Mouse (Mus musculus) liver, embryonic 11.5 days (tissue): Measurements from ENCODE around the gene Fancc. TPM values are rescaled to one million over a fixed set of nuclear protein-coding genes. Genes with fewer than 3 reads are reported as not detected.
A peak's percentile ranks its signal among the peaks of the same experiment; 100 is the strongest.

Experiments
- ATAC-seq: fragments of 200-750 bp; cut with Nextera tagmentation; replicated peaks from 2 replicates; pipeline ENCODE4 v1.8.0; 2017; ENCODE audit warnings: moderate number of reproducible peaks, mild to moderate bottlenecking, moderate TSS enrichment, moderate library complexity; ENCODE audit not compliant: low FRiP score
- DNase-seq: peaks from one replicate; pipeline ENCODE4 v3.0.0-alpha.2; 2017; ENCODE audit warnings: low spot score
- H3K27ac ChIP-seq: fragments of 300-500 bp; sonication (generic); 2 replicates; pipeline ENCODE4 v1.5.1; 2014; ENCODE audit warnings: mild to moderate bottlenecking, low read depth, low read length, control low read depth
- H3K27me3 ChIP-seq: fragments of 300-500 bp; sonication (generic); replicated peaks from 2 replicates; pipeline ENCODE4 v1.6.1; 2014; ENCODE audit warnings: low read length, mixed read lengths; ENCODE audit not compliant: control insufficient read depth, insufficient read depth
- H3K36me3 ChIP-seq: fragments of 300-500 bp; sonication (generic); 2 replicates; pipeline ENCODE4 v1.6.1; 2014; ENCODE audit warnings: mild to moderate bottlenecking, low read length, moderate library complexity, mixed read lengths; ENCODE audit not compliant: control insufficient read depth, insufficient read depth
- H3K4me1 ChIP-seq: fragments of 300-500 bp; sonication (generic); replicated peaks from 2 replicates; pipeline ENCODE4 v1.6.1; 2014; ENCODE audit warnings: low read length, mixed read lengths; ENCODE audit not compliant: control insufficient read depth, insufficient read depth
- H3K4me2 ChIP-seq: fragments of 300-500 bp; sonication (generic); 2 replicates; pipeline ENCODE4 v1.6.1; 2014; ENCODE audit warnings: mild to moderate bottlenecking, control low read depth, moderate library complexity
- H3K4me3 ChIP-seq: fragments of 300-500 bp; sonication (generic); 2 replicates; pipeline ENCODE4 v1.5.1; 2014; ENCODE audit warnings: low read depth, low read length, control low read depth
- H3K9ac ChIP-seq: fragments of 300-500 bp; sonication (generic); 2 replicates; pipeline ENCODE4 v1.6.1; 2014; ENCODE audit warnings: low read depth, low read length, control low read depth
- H3K9me3 ChIP-seq: fragments of 300-500 bp; sonication (generic); 2 replicates; pipeline ENCODE4 v1.6.1; 2016; ENCODE audit warnings: low read length, inconsistent platforms, mixed read lengths; ENCODE audit not compliant: control insufficient read depth
- WGBS: fragments of 180-500 bp; shearing (Covaris S2); extraction: QIAGEN DNeasy Blood & Tissue Kit; methylation state at CpG from one replicate; pipeline ENCODE4 v1.1.7; 2014; 5-methylcytosine and 5-hydroxymethylcytosine counted together
- polyA plus RNA-seq: library from polyadenylated mRNA; unstranded; fragments of >200 nt; fragmentation: Nextera tagmentation; extraction: Ambion mirVana; gene quantifications from 2 replicates; pipeline ENCODE4 v1.2.1, GENCODE M21; 2014

Fancc gene
- polyA plus RNA-seq, 1 experiment from 2014 or later, result 18.9 TPM

DNA sequence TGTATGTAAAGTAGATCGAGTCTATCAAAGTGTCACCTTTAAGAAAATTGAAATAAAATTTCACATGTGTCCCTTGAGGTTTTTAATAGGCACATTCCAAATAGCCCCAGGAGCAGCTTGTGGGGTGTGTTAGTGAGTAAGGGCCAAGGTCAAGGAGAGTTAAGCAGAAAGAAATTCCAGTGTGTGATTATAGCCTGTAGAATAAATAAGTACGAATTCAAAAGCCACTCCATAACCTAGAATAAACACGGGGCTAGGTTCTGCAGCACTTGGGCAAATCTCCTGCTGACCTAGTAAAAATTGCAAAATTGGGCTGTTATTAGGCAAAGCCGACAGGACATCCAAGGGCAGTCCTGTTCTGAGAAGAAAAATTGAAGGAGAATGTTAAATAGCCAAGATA lies 37.9 kb upstream of the Fancc start:
- DNase-seq (no peak), ATAC-seq (no peak)
- Histone ChIP-seq H3K27ac (no peak overlapping the region), H3K9ac (no peak overlapping the region), H3K27me3 (no peaks in the 10 kb centered on the region), H3K36me3 (peaks cover 65% of the 10 kb centered on the region), H3K9me3 (no peaks in the 10 kb centered on the region), H3K4me3 (no peak overlapping the region), H3K4me1 (no peaks in the 10 kb centered on the region; the same call in 1 of the 2 replicates), H3K4me2 (no peak overlapping the region)
- 88% methylated on average over 4 of the region's 4 CpGs for WGBS

- ATAC-seq (no peak), DNase-seq (no peak)
- no peak overlapping the region for H3K27ac ChIP-seq
- H3K4me2 ChIP-seq, result no peak overlapping the region
- no peaks in the 10 kb centered on the region for H3K27me3 ChIP-seq
- H3K9me3 ChIP-seq, result no peaks in the 10 kb centered on the region
- no peak overlapping the region for H3K4me3 ChIP-seq
- 90% methylated on average over 9 of the region's 9 CpGs for WGBS
- no peak overlapping the region for H3K9ac ChIP-seq
- H3K4me1 ChIP-seq, result peaks cover 26% of the 10 kb centered on the region
- H3K36me3 ChIP-seq, result peaks cover 48% of the 10 kb centered on the region
Observed at GRCm38 (mm10) chr13:63530857-63531256, 33.8 kb upstream of the Fancc start.

GRCm38 (mm10) chr13:63530371-63530764 lies 33.3 kb upstream of the Fancc start:
- Histone ChIP-seq H3K9ac (no peak overlapping the region), H3K27ac (no peak overlapping the region), H3K4me1 (peaks cover 26% of the 10 kb centered on the region), H3K27me3 (no peaks in the 10 kb centered on the region), H3K4me3 (no peak overlapping the region), H3K36me3 (peaks cover 47% of the 10 kb centered on the region), H3K4me2 (no peak overlapping the region), H3K9me3 (no peaks in the 10 kb centered on the region)
- DNase-seq, result no peak
- no peak for ATAC-seq
- WGBS, result 70% methylated on average over 3 of the region's 3 CpGs

DNA sequence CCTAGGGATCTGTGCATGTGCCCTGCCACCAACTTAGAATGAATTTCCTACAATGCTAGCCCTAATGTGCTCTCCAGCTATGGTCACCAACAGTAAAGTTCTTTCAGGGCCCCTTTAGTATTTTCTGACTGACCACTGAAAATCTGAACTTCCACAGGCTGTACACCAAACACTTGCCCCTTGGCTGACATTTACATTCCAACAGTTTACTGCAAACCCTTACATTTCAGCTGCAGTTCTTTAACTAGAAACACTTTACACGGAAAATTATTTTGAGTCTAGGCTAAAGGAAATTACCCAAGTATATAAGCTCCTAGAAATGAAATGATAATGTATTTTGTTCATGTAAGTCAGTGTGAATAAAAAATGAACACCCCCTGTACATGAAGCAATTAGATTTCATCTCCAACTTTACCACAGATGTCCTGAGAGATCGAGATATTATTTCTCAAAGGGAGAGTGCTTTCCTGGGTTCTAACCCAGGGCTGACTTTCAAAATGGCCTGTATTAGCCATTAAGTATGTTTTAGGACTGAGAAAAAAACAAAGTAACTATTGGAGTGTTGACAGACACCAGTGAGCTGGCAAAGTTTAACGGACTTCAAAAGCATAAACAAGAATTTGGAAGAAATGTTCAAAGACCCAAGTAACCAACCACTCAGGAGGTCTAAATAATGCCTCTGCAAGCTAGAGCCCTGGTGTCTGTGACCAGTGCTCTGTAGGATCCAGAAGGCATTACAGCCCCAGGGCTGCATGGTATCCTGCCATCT lies 32.7 kb upstream of the Fancc start:
- H3K27me3 ChIP-seq, result no peaks in the 10 kb centered on the region
- no peaks in the 10 kb centered on the region for H3K9me3 ChIP-seq

GRCm38 (mm10) chr13:63528852-63529251 lies 31.8 kb upstream of the Fancc start:
- 27% methylated on average over 2 of the region's 2 CpGs for WGBS
- H3K36me3 ChIP-seq, result peaks cover 44% of the 10 kb centered on the region
- H3K4me3 ChIP-seq, result no peak overlapping the region

More for the DNA sequence above, 32.7 kb upstream of the Fancc start:
- H3K9ac ChIP-seq, result no peak overlapping the region
- no peak for ATAC-seq
- H3K4me2 ChIP-seq, result no peak overlapping the region
- peaks cover 43% of the 10 kb centered on the region for H3K36me3 ChIP-seq
- DNase-seq, result no peak
- H3K4me3 ChIP-seq, result no peak overlapping the region
- no peak overlapping the region for H3K27ac ChIP-seq
- peaks cover 26% of the 10 kb centered on the region for H3K4me1 ChIP-seq
- 70% methylated on average over 3 of the region's 3 CpGs for WGBS

DNA sequence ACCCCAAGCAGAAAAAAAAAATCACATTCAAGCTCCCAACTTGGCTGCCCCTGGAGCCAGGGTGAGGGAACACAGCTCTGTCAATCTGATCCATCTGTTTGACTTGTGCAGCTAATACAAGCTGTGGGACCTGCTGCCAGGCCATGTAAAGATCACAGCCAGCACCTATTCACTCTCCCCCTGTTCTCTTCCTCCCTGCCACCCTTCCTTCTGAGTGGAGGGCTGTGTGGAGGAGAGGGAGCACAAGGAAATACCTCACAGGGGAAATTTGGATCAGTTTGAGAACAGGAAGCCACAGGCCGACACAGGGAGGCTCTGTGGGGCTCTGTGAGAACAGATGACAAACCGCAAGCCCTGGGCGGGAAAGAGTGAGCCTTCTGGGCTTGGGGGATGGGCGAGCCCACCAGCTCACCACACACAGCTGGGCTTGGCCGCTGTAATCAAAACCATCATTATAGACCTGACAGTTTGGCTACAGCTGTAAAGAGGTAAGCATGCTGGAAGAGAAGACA lies 31.1 kb upstream of the Fancc start:
- DNase-seq (peak; percentile 54), ATAC-seq (peak; percentile 78)
- 14% methylated on average over 5 of the region's 5 CpGs for WGBS
- peak overlapping the region; percentile 13; the same call in 1 of the 2 replicates for H3K4me2 ChIP-seq
- no peak overlapping the region for H3K9ac ChIP-seq
- no peak overlapping the region for H3K4me3 ChIP-seq
- no peaks in the 10 kb centered on the region for H3K27me3 ChIP-seq
- H3K36me3 ChIP-seq, result peaks cover 42% of the 10 kb centered on the region
- peak overlapping the region; percentile 25; the same call in 1 of the 2 replicates for H3K27ac ChIP-seq
- H3K9me3 ChIP-seq, result no peaks in the 10 kb centered on the region
- peaks cover 26% of the 10 kb centered on the region for H3K4me1 ChIP-seq

More at GRCm38 (mm10) chr13:63528852-63529251, 31.8 kb upstream of the Fancc start:
- Histone ChIP-seq H3K4me2 (peak overlapping the region; percentile 13; the same call in 1 of the 2 replicates), H3K9ac (no peak overlapping the region), H3K27me3 (no peaks in the 10 kb centered on the region), H3K27ac (peak overlapping the region; percentile 25; the same call in 1 of the 2 replicates), H3K9me3 (no peaks in the 10 kb centered on the region), H3K4me1 (peaks cover 26% of the 10 kb centered on the region)
- ATAC-seq, result no peak
- no peak for DNase-seq

- Histone ChIP-seq H3K36me3 (peaks cover 33% of the 10 kb centered on the region), H3K4me3 (no peak overlapping the region), H3K27me3 (no peaks in the 10 kb centered on the region), H3K9ac (no peak overlapping the region), H3K9me3 (no peaks in the 10 kb centered on the region), H3K27ac (no peak overlapping the region), H3K4me2 (no peak overlapping the region), H3K4me1 (peaks cover 26% of the 10 kb centered on the region)
- WGBS, result 64% methylated on average over 11 of the region's 11 CpGs
- no peak for ATAC-seq
- no peak for DNase-seq
Observed at GRCm38 (mm10) chr13:63525571-63526197, 28.6 kb upstream of the Fancc start.

GRCm38 (mm10) chr13:63524608-63525570 lies 27.8 kb upstream of the Fancc start:
- Histone ChIP-seq H3K36me3 (peaks cover 37% of the 10 kb centered on the region), H3K4me3 (no peak overlapping the region), H3K9ac (no peak overlapping the region), H3K4me1 (peaks cover 26% of the 10 kb centered on the region), H3K27ac (0 out of 2 replicates have a peak overlapping the region, but pooled peaks have one; percentile 11), H3K4me2 (no peak overlapping the region), H3K27me3 (no peaks in the 10 kb centered on the region), H3K9me3 (no peaks in the 10 kb centered on the region)
- ATAC-seq, result no peak
- no peak for DNase-seq
- WGBS, result 74% methylated on average over 25 of the region's 25 CpGs
